Mouse (Mus musculus) liver, adult 2 months (tissue): Measurements from ENCODE around the gene Wdr31. TPM values are rescaled to one million over a fixed set of nuclear protein-coding genes. Genes with fewer than 3 reads are reported as not detected.

Experiments
- DNase-seq: peaks from one replicate; pipeline ENCODE4 v3.0.0-alpha.2; 2011; ENCODE audit warnings: low read depth, low spot score; ENCODE audit errors: extremely low read depth
- H3K27ac ChIP-seq: fragments of 200-500 bp; replicated peaks from 2 replicates; pipeline ENCODE4 v1.5.1; 2012; ENCODE audit warnings: low read depth, mild to moderate bottlenecking, control low read depth, inconsistent platforms, low read length; ENCODE audit not compliant: insufficient read depth
- H3K27me3 ChIP-seq: fragments of 200-500 bp; 2 replicates; pipeline ENCODE4 v1.6.1; 2012; ENCODE audit warnings: mild to moderate bottlenecking, moderate library complexity, low read length, inconsistent platforms; ENCODE audit not compliant: control insufficient read depth, insufficient read depth
- H3K36me3 ChIP-seq: fragments of 200-500 bp; 2 replicates; pipeline ENCODE4 v1.6.1; 2012; ENCODE audit warnings: low read length, inconsistent platforms; ENCODE audit not compliant: control insufficient read depth, insufficient read depth
- H3K4me1 ChIP-seq: fragments of 200-500 bp; 2 replicates; pipeline ENCODE4 v1.6.1; 2011; ENCODE audit warnings: low read length; ENCODE audit not compliant: control insufficient read depth, insufficient read depth
- H3K4me3 ChIP-seq: fragments of 200-500 bp; 2 replicates; pipeline ENCODE4 v1.5.1; 2011; ENCODE audit warnings: low read depth, mild to moderate bottlenecking, control low read depth, low read length, moderate library complexity; ENCODE audit not compliant: insufficient read depth
- H3K79me2 ChIP-seq: fragments of 200-500 bp; 2 replicates; pipeline ENCODE4 v1.6.1; 2012; ENCODE audit warnings: inconsistent platforms, mild to moderate bottlenecking, low read length, moderate library complexity; ENCODE audit not compliant: control insufficient read depth, insufficient read depth
- H3K9ac ChIP-seq: fragments of 200-500 bp; 2 replicates; pipeline ENCODE4 v1.6.1; 2012; ENCODE audit warnings: low read depth, mild to moderate bottlenecking, control low read depth, inconsistent platforms, low read length
- CTCF ChIP-seq: fragments of 200-500 bp; IDR thresholded peaks from 2 replicates; pipeline ENCODE4 v1.5.1; 2011; ENCODE audit warnings: low read depth, low read length, control low read depth
- POLR2A ChIP-seq: fragments of 200-500 bp; IDR thresholded peaks from 2 replicates; pipeline ENCODE4 v1.6.1; 2011; ENCODE audit warnings: low read length, control low read depth; ENCODE audit not compliant: insufficient read depth; ENCODE audit errors: extremely low read depth
- WGBS: fragments of 180-500 bp; shearing (Covaris S2); methylation state at CpG from one replicate; pipeline ENCODE4 v1.1.7; 2018; 5-methylcytosine and 5-hydroxymethylcytosine counted together
- polyA plus RNA-seq: library from polyadenylated mRNA; depleted of rRNA; stranded (reverse); fragments of >200 nt; gene quantifications from 2 replicates; pipeline ENCODE4 v1.2.3, GENCODE M21; 2012
- total RNA-seq: library from RNA; depleted of rRNA; stranded (reverse); fragments of >200 nt; gene quantifications from 2 replicates; pipeline ENCODE4 v1.2.3, GENCODE M21; 2014

The Wdr31 gene
- total and polyA plus RNA-seq, 2 experiments = 0.07 to 0.09 TPM

- 23% methylated on average over 8 of the region's 8 CpGs for WGBS
- peak overlapping the region; percentile 87 for H3K27ac ChIP-seq
- peak; percentile 100 for DNase-seq
- H3K79me2 ChIP-seq = peaks cover 10% of the 10 kb centered on the region; the same call in 1 of the 2 replicates
- H3K4me3 ChIP-seq = no peak overlapping the region; the same call in 1 of the 2 replicates
- TF ChIP-seq CTCF = no peak
- TF ChIP-seq POLR2A = no peak
- H3K9ac ChIP-seq = peak overlapping the region; percentile 52
- peaks cover 26% of the 10 kb centered on the region for H3K4me1 ChIP-seq
- peaks cover 18% of the 10 kb centered on the region for H3K36me3 ChIP-seq
- H3K27me3 ChIP-seq = no peaks in the 10 kb centered on the region
Measured at GRCm38 (mm10) chr4:62517046-62517445, 46.4 kb upstream of the Wdr31 start.

- H3K27ac ChIP-seq = peak overlapping the region; percentile 89
- H3K36me3 ChIP-seq = peaks cover 23% of the 10 kb centered on the region
- peaks cover 27% of the 10 kb centered on the region for H3K4me1 ChIP-seq
- H3K4me3 ChIP-seq = peak overlapping the region; percentile 7; the same call in 1 of the 2 replicates
- no peak for DNase-seq
- WGBS = 0% methylated on average over 1 of the region's 1 CpGs
- no peaks in the 10 kb centered on the region for H3K27me3 ChIP-seq
- H3K9ac ChIP-seq = peak overlapping the region; percentile 68
- no peak for TF ChIP-seq POLR2A
- no peak for TF ChIP-seq CTCF
- H3K79me2 ChIP-seq = peaks cover 10% of the 10 kb centered on the region; the same call in 1 of the 2 replicates
Measured at GRCm38 (mm10) chr4:62516579-62516978, 45.9 kb upstream of the Wdr31 start.

DNA sequence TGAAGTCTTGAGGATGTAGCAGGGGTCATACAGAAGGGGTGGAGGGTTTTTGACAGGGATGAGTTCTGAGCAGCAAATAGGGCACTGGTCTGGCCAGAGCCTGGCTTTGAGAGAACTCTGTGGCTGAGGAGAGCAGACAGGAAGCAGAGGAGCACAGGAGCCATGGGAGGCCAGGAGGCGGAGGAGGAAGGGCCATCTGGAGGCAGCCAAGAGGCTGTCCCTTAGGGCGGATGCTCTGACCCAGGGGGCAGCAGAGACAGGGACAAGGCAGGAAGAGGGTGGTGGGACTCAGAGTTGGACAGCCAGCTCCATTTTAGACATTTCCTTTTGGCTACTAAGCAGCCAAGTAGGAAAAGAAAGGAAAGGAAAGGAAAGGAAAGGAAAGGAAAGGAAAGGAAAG lies 45.4 kb upstream of the Wdr31 start:
- TF ChIP-seq POLR2A (no peak), CTCF (0 out of 2 replicates have a peak, but pooled peaks have one; percentile 17)
- Histone ChIP-seq H3K79me2 (peaks cover 10% of the 10 kb centered on the region; the same call in 1 of the 2 replicates), H3K27me3 (no peaks in the 10 kb centered on the region), H3K36me3 (peaks cover 25% of the 10 kb centered on the region), H3K9ac (peak overlapping the region; percentile 0; the same call in 1 of the 2 replicates), H3K4me3 (no peak overlapping the region), H3K27ac (peak overlapping the region; percentile 89), H3K4me1 (peaks cover 27% of the 10 kb centered on the region)
- 14% methylated on average over 2 of the region's 2 CpGs for WGBS
- DNase-seq = peak; percentile 62

- WGBS = 47% methylated on average over 3 of the region's 3 CpGs
- no peak for DNase-seq
- Histone ChIP-seq H3K36me3 (peaks cover 30% of the 10 kb centered on the region), H3K9ac (no peak overlapping the region), H3K4me1 (peaks cover 27% of the 10 kb centered on the region), H3K27me3 (no peaks in the 10 kb centered on the region), H3K79me2 (peaks cover 10% of the 10 kb centered on the region; the same call in 1 of the 2 replicates), H3K4me3 (no peak overlapping the region), H3K27ac (peak overlapping the region; percentile 89)
- TF ChIP-seq CTCF (no peak), POLR2A (no peak)
Measured at GRCm38 (mm10) chr4:62515490-62515889, 44.8 kb upstream of the Wdr31 start.

DNA sequence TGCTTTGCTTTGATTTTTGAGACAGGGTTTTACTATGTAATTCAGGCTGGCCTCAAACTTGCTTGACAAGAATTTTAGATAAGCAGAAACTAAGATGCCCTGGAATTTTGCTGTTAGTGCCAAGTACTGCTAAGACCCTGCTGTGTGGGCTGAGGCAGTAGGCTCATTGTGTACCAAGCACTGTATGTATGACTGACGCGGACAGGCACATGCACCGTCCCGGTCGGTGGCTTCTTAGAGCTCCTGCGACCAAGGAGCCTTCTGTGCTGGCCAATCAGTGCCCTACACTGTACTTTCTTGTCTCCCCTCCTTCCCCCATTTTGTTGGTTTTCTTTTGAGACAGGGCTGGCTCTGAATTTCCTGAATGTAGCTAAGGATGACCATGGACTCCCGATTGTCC lies 44.3 kb upstream of the Wdr31 start:
- Histone ChIP-seq H3K4me1 (peaks cover 31% of the 10 kb centered on the region), H3K36me3 (peaks cover 30% of the 10 kb centered on the region)
- 87% methylated on average over 7 of the region's 7 CpGs for WGBS

DNA sequence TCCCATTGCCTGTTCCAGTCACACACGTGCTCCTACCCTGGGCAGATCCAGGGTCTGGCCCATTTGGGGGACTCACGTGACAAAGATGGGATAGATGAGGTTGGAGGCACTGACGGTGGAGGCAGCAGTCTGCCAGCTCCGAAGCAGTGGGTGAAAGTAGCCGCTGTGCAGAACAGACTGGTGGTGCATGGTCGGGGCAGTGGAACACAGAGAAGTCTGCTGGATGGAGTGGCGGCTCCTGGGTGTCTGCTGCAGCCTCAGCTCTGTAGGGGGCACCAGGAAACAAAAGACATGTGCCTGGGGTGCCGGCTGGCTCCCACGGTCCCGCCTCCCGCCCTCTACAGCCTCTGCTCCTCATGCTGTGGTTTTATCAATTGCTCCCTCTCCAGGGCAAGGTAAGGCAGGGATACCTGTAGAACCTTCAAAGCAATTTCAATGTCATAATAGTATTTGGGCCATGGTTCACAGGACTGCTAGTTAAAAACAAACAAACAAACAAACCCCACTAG lies 43.4 kb upstream of the Wdr31 start:
- no peak for DNase-seq
- no peaks in the 10 kb centered on the region for H3K27me3 ChIP-seq
- peaks cover 10% of the 10 kb centered on the region; the same call in 1 of the 2 replicates for H3K79me2 ChIP-seq
- H3K9ac ChIP-seq = no peak overlapping the region
- 88% methylated on average over 11 of the region's 11 CpGs for WGBS
- peaks cover 37% of the 10 kb centered on the region for H3K36me3 ChIP-seq
- no peak overlapping the region for H3K27ac ChIP-seq
- no peak overlapping the region for H3K4me3 ChIP-seq
- TF ChIP-seq POLR2A = no peak
- no peak for TF ChIP-seq CTCF
- H3K4me1 ChIP-seq = peaks cover 39% of the 10 kb centered on the region

More for the DNA sequence above, 44.3 kb upstream of the Wdr31 start:
- no peak overlapping the region for H3K4me3 ChIP-seq
- no peak overlapping the region for H3K9ac ChIP-seq
- H3K27ac ChIP-seq = peak overlapping the region; percentile 89
- DNase-seq = no peak
- H3K27me3 ChIP-seq = no peaks in the 10 kb centered on the region
- peaks cover 10% of the 10 kb centered on the region; the same call in 1 of the 2 replicates for H3K79me2 ChIP-seq
- TF ChIP-seq CTCF = no peak
